Mouse (Mus musculus): ENCODE results near the gene Egr4.

Gene Egr4

GRCm38 (mm10) chr6:85496976-85497375 is 16.4 kb downstream of the Egr4 start:
- DNase-seq (ENCODE audit: low spot score): no peak

- no peak for DNase-seq (ENCODE audit: low spot score)
These were observed 21.8 kb downstream of the Egr4 start for GRCm38 (mm10) chr6:85491606-85492005.

- DNase-seq (ENCODE audit: low spot score): no peak
These were observed 23.1 kb downstream of the Egr4 start for GRCm38 (mm10) chr6:85490252-85490651.

GRCm38 (mm10) chr6:85489717-85490116 is 23.7 kb downstream of the Egr4 start:
- DNase-seq (ENCODE audit: low spot score): no peak

GRCm38 (mm10) chr6:85488510-85488909 is 24.9 kb downstream of the Egr4 start:
- no peak for DNase-seq (ENCODE audit: low spot score)

GRCm38 (mm10) chr6:85485738-85486137 is 27.7 kb downstream of the Egr4 start:
- DNase-seq (ENCODE audit: low spot score): no peak

- DNase-seq (ENCODE audit: low spot score): no peak
These were observed 29.3 kb downstream of the Egr4 start for GRCm38 (mm10) chr6:85483843-85484721.

- DNase-seq (ENCODE audit: low spot score): no peak
These were observed 32.7 kb downstream of the Egr4 start for GRCm38 (mm10) chr6:85480685-85481084.

GRCm38 (mm10) chr6:85479979-85480378 is 33.4 kb downstream of the Egr4 start:
- DNase-seq (ENCODE audit: low spot score): no peak

- no peak for DNase-seq (ENCODE audit: low spot score)
These were observed 35.0 kb downstream of the Egr4 start for GRCm38 (mm10) chr6:85478416-85478815.

- no peak for DNase-seq (ENCODE audit: low spot score)
These were observed 35.9 kb downstream of the Egr4 start for GRCm38 (mm10) chr6:85477366-85477917.

GRCm38 (mm10) chr6:85475581-85475980 is 37.8 kb downstream of the Egr4 start:
- no peak for DNase-seq (ENCODE audit: low spot score)

- no peak for DNase-seq (ENCODE audit: low spot score)
These were observed 40.8 kb downstream of the Egr4 start for GRCm38 (mm10) chr6:85472542-85472941.

- no peak for DNase-seq (ENCODE audit: low spot score)
These were observed 41.4 kb downstream of the Egr4 start for GRCm38 (mm10) chr6:85471962-85472361.

- no peak for DNase-seq (ENCODE audit: low spot score)
These were observed 43.5 kb downstream of the Egr4 start for GRCm38 (mm10) chr6:85469660-85470430.

- no peak for DNase-seq (ENCODE audit: low spot score)
These were observed 48.0 kb downstream of the Egr4 start for GRCm38 (mm10) chr6:85465381-85465780.

Data from ovary, postnatal 10 days (tissue).